Mouse (Mus musculus) hindbrain, embryonic 12.5 days (tissue): ENCODE results near the gene Abl1. TPM values are rescaled to one million over a fixed set of nuclear protein-coding genes. Genes with fewer than 3 reads are reported as not detected.

Experiments used
- ATAC-seq: fragments of 200-750 bp; cut with Nextera tagmentation; 2 replicates; pipeline ENCODE4 v1.8.0; 2017; ENCODE audit warnings: moderate TSS enrichment; ENCODE audit not compliant: low FRiP score
- H3K27ac ChIP-seq: fragments of 300-500 bp; sonication (generic); 2 replicates; pipeline ENCODE4 v1.5.1; 2016; ENCODE audit warnings: mild to moderate bottlenecking
- H3K27me3 ChIP-seq: fragments of 300-500 bp; sonication (generic); 2 replicates; pipeline ENCODE4 v1.6.1; 2016; ENCODE audit warnings: mild to moderate bottlenecking
- H3K36me3 ChIP-seq: fragments of 300-500 bp; sonication (generic); 2 replicates; pipeline ENCODE4 v1.6.1; 2016; ENCODE audit warnings: mild to moderate bottlenecking
- H3K4me1 ChIP-seq: fragments of 300-500 bp; sonication (generic); 2 replicates; pipeline ENCODE4 v1.6.1; 2016
- H3K4me2 ChIP-seq: fragments of 300-500 bp; sonication (generic); replicated peaks from 2 replicates; pipeline ENCODE4 v1.6.1; 2016; ENCODE audit warnings: mild to moderate bottlenecking
- H3K4me3 ChIP-seq: fragments of 300-500 bp; sonication (generic); 2 replicates; pipeline ENCODE4 v1.5.1; 2016; ENCODE audit warnings: mild to moderate bottlenecking
- H3K9ac ChIP-seq: fragments of 300-500 bp; sonication (generic); 2 replicates; pipeline ENCODE4 v1.6.1; 2016; ENCODE audit warnings: mild to moderate bottlenecking, moderate library complexity
- H3K9me3 ChIP-seq: fragments of 300-500 bp; sonication (generic); replicated peaks from 2 replicates; pipeline ENCODE4 v1.6.1; 2016; ENCODE audit warnings: mild to moderate bottlenecking
- WGBS: fragments of 180-500 bp; shearing (Covaris S2); methylation state at CpG from one replicate; pipeline ENCODE4 v1.1.7; 2016; 5-methylcytosine and 5-hydroxymethylcytosine counted together
- polyA plus RNA-seq: library from polyadenylated mRNA; unstranded; fragments of >200 nt; fragmentation: Nextera tagmentation; extraction: Ambion mirVana; gene quantifications from 2 replicates; pipeline ENCODE4 v1.2.1, GENCODE M21; 2016

Abl1 gene
- polyA plus RNA-seq, 1 experiment from 2014 or later: 44.7 TPM

GRCm38 (mm10) chr2:31727576-31728277, 39.6 kb downstream of the Abl1 start:
- Histone ChIP-seq H3K4me1 (0 out of 2 replicates have a peak, but pooled peaks cover 4% of the 10 kb centered on the region), H3K9me3 (no peaks in the 10 kb centered on the region), H3K9ac (no peak overlapping the region), H3K4me2 (no peak overlapping the region), H3K4me3 (no peak overlapping the region), H3K27ac (no peak overlapping the region), H3K36me3 (0 out of 2 replicates have a peak, but pooled peaks cover 3% of the 10 kb centered on the region), H3K27me3 (no peaks in the 10 kb centered on the region)
- ATAC-seq: no peak
- WGBS: 88% methylated on average over 9 of the region's 9 CpGs

GRCm38 (mm10) chr2:31730640-31731039, 42.5 kb downstream of the Abl1 start:
- 89% methylated on average over 5 of the region's 5 CpGs for WGBS
- no peaks in the 10 kb centered on the region for H3K9me3 ChIP-seq
- H3K4me3 ChIP-seq: no peak overlapping the region
- H3K27ac ChIP-seq: no peak overlapping the region
- H3K9ac ChIP-seq: no peak overlapping the region
- ATAC-seq: no peak
- no peak overlapping the region for H3K4me2 ChIP-seq
- H3K27me3 ChIP-seq: no peaks in the 10 kb centered on the region
- H3K36me3 ChIP-seq: 0 out of 2 replicates have a peak, but pooled peaks cover 3% of the 10 kb centered on the region
- 0 out of 2 replicates have a peak, but pooled peaks cover 4% of the 10 kb centered on the region for H3K4me1 ChIP-seq

- no peak for ATAC-seq
- WGBS: 76% methylated on average over 3 of the region's 3 CpGs
- no peaks in the 10 kb centered on the region for H3K9me3 ChIP-seq
- 0 out of 2 replicates have a peak, but pooled peaks cover 4% of the 10 kb centered on the region for H3K4me1 ChIP-seq
- no peaks in the 10 kb centered on the region for H3K27me3 ChIP-seq
- H3K4me3 ChIP-seq: no peak overlapping the region
- no peak overlapping the region for H3K4me2 ChIP-seq
- 0 out of 2 replicates have a peak, but pooled peaks cover 3% of the 10 kb centered on the region for H3K36me3 ChIP-seq
- no peak overlapping the region for H3K9ac ChIP-seq
- H3K27ac ChIP-seq: no peak overlapping the region
Observed at GRCm38 (mm10) chr2:31732497-31732896, 44.3 kb downstream of the Abl1 start.

- Histone ChIP-seq H3K36me3 (0 out of 2 replicates have a peak, but pooled peaks cover 3% of the 10 kb centered on the region), H3K4me1 (0 out of 2 replicates have a peak, but pooled peaks cover 4% of the 10 kb centered on the region), H3K27ac (no peak overlapping the region), H3K9ac (no peak overlapping the region), H3K27me3 (no peaks in the 10 kb centered on the region), H3K9me3 (no peaks in the 10 kb centered on the region), H3K4me2 (no peak overlapping the region), H3K4me3 (no peak overlapping the region)
- WGBS: 78% methylated on average over 5 of the region's 5 CpGs
- no peak for ATAC-seq
Observed at GRCm38 (mm10) chr2:31733558-31733957, 45.4 kb downstream of the Abl1 start.

- Histone ChIP-seq H3K27me3 (no peaks in the 10 kb centered on the region), H3K4me2 (no peak overlapping the region), H3K9me3 (no peaks in the 10 kb centered on the region), H3K4me3 (no peak overlapping the region), H3K36me3 (no peaks in the 10 kb centered on the region), H3K9ac (no peak overlapping the region), H3K27ac (no peak overlapping the region), H3K4me1 (peaks cover 13% of the 10 kb centered on the region; the same call in 1 of the 2 replicates)
- no peak for ATAC-seq
- 74% methylated on average over 3 of the region's 3 CpGs for WGBS
Observed at GRCm38 (mm10) chr2:31739041-31739440, 50.9 kb downstream of the Abl1 start.

- no peak overlapping the region for H3K4me3 ChIP-seq
- WGBS: 36% methylated on average over 1 of the region's 1 CpGs
- ATAC-seq: no peak
- peaks cover 32% of the 10 kb centered on the region for H3K4me1 ChIP-seq
- H3K36me3 ChIP-seq: no peaks in the 10 kb centered on the region
- H3K9me3 ChIP-seq: no peaks in the 10 kb centered on the region
- H3K27me3 ChIP-seq: no peaks in the 10 kb centered on the region
- no peak overlapping the region for H3K27ac ChIP-seq
- H3K9ac ChIP-seq: no peak overlapping the region
- H3K4me2 ChIP-seq: no peak overlapping the region
Observed at GRCm38 (mm10) chr2:31741728-31742127, 53.6 kb downstream of the Abl1 start.

- no peak for ATAC-seq
- Histone ChIP-seq H3K9ac (no peak overlapping the region), H3K4me3 (no peak overlapping the region), H3K27ac (no peak overlapping the region), H3K27me3 (no peaks in the 10 kb centered on the region), H3K36me3 (no peaks in the 10 kb centered on the region), H3K4me2 (no peak overlapping the region), H3K4me1 (peaks cover 35% of the 10 kb centered on the region), H3K9me3 (no peaks in the 10 kb centered on the region)
- WGBS: 39% methylated on average over 7 of the region's 7 CpGs
Observed at GRCm38 (mm10) chr2:31742134-31742533, 54.0 kb downstream of the Abl1 start.

- Histone ChIP-seq H3K4me3 (no peak overlapping the region), H3K27ac (no peak overlapping the region), H3K4me2 (no peak overlapping the region), H3K36me3 (no peaks in the 10 kb centered on the region), H3K9ac (no peak overlapping the region), H3K27me3 (no peaks in the 10 kb centered on the region), H3K9me3 (no peaks in the 10 kb centered on the region), H3K4me1 (peaks cover 46% of the 10 kb centered on the region)
- no peak for ATAC-seq
Observed at GRCm38 (mm10) chr2:31745741-31746243, 57.6 kb downstream of the Abl1 start.

GRCm38 (mm10) chr2:31746835-31747234, 58.7 kb downstream of the Abl1 start:
- no peak for ATAC-seq
- 39% methylated on average over 4 of the region's 4 CpGs for WGBS
- H3K36me3 ChIP-seq: no peaks in the 10 kb centered on the region
- H3K27me3 ChIP-seq: no peaks in the 10 kb centered on the region
- H3K9ac ChIP-seq: no peak overlapping the region
- H3K27ac ChIP-seq: no peak overlapping the region
- no peaks in the 10 kb centered on the region for H3K9me3 ChIP-seq
- H3K4me3 ChIP-seq: no peak overlapping the region
- H3K4me2 ChIP-seq: no peak overlapping the region
- H3K4me1 ChIP-seq: peaks cover 42% of the 10 kb centered on the region

- H3K4me2 ChIP-seq: peak overlapping the region; percentile 32
- no peak overlapping the region for H3K9ac ChIP-seq
- H3K27me3 ChIP-seq: no peaks in the 10 kb centered on the region
- ATAC-seq: no peak
- H3K36me3 ChIP-seq: no peaks in the 10 kb centered on the region
- peak overlapping the region; percentile 77 for H3K27ac ChIP-seq
- no peaks in the 10 kb centered on the region for H3K9me3 ChIP-seq
- H3K4me3 ChIP-seq: no peak overlapping the region
- peaks cover 37% of the 10 kb centered on the region for H3K4me1 ChIP-seq
- 15% methylated on average over 10 of the region's 10 CpGs for WGBS
Observed at GRCm38 (mm10) chr2:31749046-31749709, 61.0 kb downstream of the Abl1 start.

GRCm38 (mm10) chr2:31750133-31750532, 62.0 kb downstream of the Abl1 start:
- Histone ChIP-seq H3K27me3 (no peaks in the 10 kb centered on the region), H3K4me1 (peaks cover 34% of the 10 kb centered on the region), H3K9ac (no peak overlapping the region), H3K4me3 (no peak overlapping the region), H3K27ac (no peak overlapping the region), H3K36me3 (no peaks in the 10 kb centered on the region), H3K4me2 (no peak overlapping the region), H3K9me3 (no peaks in the 10 kb centered on the region)
- WGBS: 85% methylated on average over 5 of the region's 5 CpGs
- ATAC-seq: no peak

- Histone ChIP-seq H3K36me3 (no peaks in the 10 kb centered on the region), H3K27me3 (no peaks in the 10 kb centered on the region), H3K4me2 (no peak overlapping the region), H3K9ac (no peak overlapping the region), H3K4me1 (peaks cover 36% of the 10 kb centered on the region), H3K27ac (no peak overlapping the region), H3K4me3 (no peak overlapping the region), H3K9me3 (no peaks in the 10 kb centered on the region)
- ATAC-seq: no peak
Observed at GRCm38 (mm10) chr2:31757472-31757871, 69.3 kb downstream of the Abl1 start.
